Mouse (Mus musculus): ENCODE results near the gene Srrm4. TPM values are rescaled to one million over a fixed set of nuclear protein-coding genes. Genes with fewer than 3 reads are reported as not detected.

Srrm4 gene
- polyA plus RNA-seq, 1 experiment from 2014 or later: 0.18 TPM

- ATAC-seq (ENCODE audit: insufficient read depth) (no peak), DNase-seq (no peak)
- H3K4me3 ChIP-seq (ENCODE audit: low read depth, low read length): no peak overlapping the region
- H3K9me3 ChIP-seq (ENCODE audit: low read depth, low read length): no peaks in the 10 kb centered on the region
- WGBS: 72% methylated on average over 15 of the region's 15 CpGs
- no peaks in the 10 kb centered on the region for H3K4me1 ChIP-seq (ENCODE audit: insufficient read depth)
- TF ChIP-seq CTCF (IDR thresholded peaks at IDR 0.05; ENCODE audit: low read depth): no peak
- no peak overlapping the region for H3K9ac ChIP-seq
- no peak overlapping the region for H3K27ac ChIP-seq (ENCODE audit: low read depth)
- no peaks in the 10 kb centered on the region for H3K36me3 ChIP-seq (ENCODE audit: insufficient read depth)
- H3K27me3 ChIP-seq (ENCODE audit: insufficient read depth, low read length): no peaks in the 10 kb centered on the region
- no peak overlapping the region for H3K4me2 ChIP-seq
These were observed 90.3 kb downstream of the Srrm4 start for GRCm38 (mm10) chr5:116501342-116501741.

GRCm38 (mm10) chr5:116498880-116499640 lies 92.6 kb downstream of the Srrm4 start:
- TF ChIP-seq CTCF (IDR thresholded peaks at IDR 0.05; ENCODE audit: low read depth): no peak
- Histone ChIP-seq H3K27me3 (ENCODE audit: insufficient read depth, low read length) (no peaks in the 10 kb centered on the region), H3K4me1 (ENCODE audit: insufficient read depth) (no peaks in the 10 kb centered on the region), H3K27ac (ENCODE audit: low read depth) (no peak overlapping the region), H3K9ac (no peak overlapping the region), H3K4me2 (no peak overlapping the region), H3K4me3 (ENCODE audit: low read depth, low read length) (no peak overlapping the region), H3K36me3 (ENCODE audit: insufficient read depth) (no peaks in the 10 kb centered on the region), H3K9me3 (ENCODE audit: low read depth, low read length) (no peaks in the 10 kb centered on the region)
- ATAC-seq (ENCODE audit: insufficient read depth): no peak
- DNase-seq: no peak
- 64% methylated on average over 19 of the region's 19 CpGs for WGBS

- no peaks in the 10 kb centered on the region for H3K27me3 ChIP-seq (ENCODE audit: insufficient read depth, low read length)
- H3K4me1 ChIP-seq (ENCODE audit: insufficient read depth): no peaks in the 10 kb centered on the region
- no peak for ATAC-seq (ENCODE audit: insufficient read depth)
- no peak overlapping the region for H3K9ac ChIP-seq
- no peaks in the 10 kb centered on the region for H3K9me3 ChIP-seq (ENCODE audit: low read depth, low read length)
- H3K4me3 ChIP-seq (ENCODE audit: low read depth, low read length): no peak overlapping the region
- H3K36me3 ChIP-seq (ENCODE audit: insufficient read depth): no peaks in the 10 kb centered on the region
- WGBS: 87% methylated on average over 5 of the region's 5 CpGs
- no peak for DNase-seq
- TF ChIP-seq CTCF (IDR thresholded peaks at IDR 0.05; ENCODE audit: low read depth): no peak
- no peak overlapping the region for H3K4me2 ChIP-seq
- H3K27ac ChIP-seq (ENCODE audit: low read depth): no peak overlapping the region
These were observed 93.8 kb downstream of the Srrm4 start for GRCm38 (mm10) chr5:116497866-116498265.

GRCm38 (mm10) chr5:116497205-116497604 lies 94.4 kb downstream of the Srrm4 start:
- ATAC-seq (ENCODE audit: insufficient read depth) (no peak), DNase-seq (no peak)
- WGBS: 25% methylated on average over 7 of the region's 7 CpGs

GRCm38 (mm10) chr5:116496717-116497116 lies 94.9 kb downstream of the Srrm4 start:
- WGBS: 67% methylated on average over 2 of the region's 2 CpGs
- no peaks in the 10 kb centered on the region for H3K4me1 ChIP-seq (ENCODE audit: insufficient read depth)
- H3K9ac ChIP-seq: no peak overlapping the region
- ATAC-seq (ENCODE audit: insufficient read depth): no peak
- DNase-seq: no peak
- no peak for TF ChIP-seq CTCF (IDR thresholded peaks at IDR 0.05; ENCODE audit: low read depth)
- no peaks in the 10 kb centered on the region for H3K27me3 ChIP-seq (ENCODE audit: insufficient read depth, low read length)
- no peaks in the 10 kb centered on the region for H3K36me3 ChIP-seq (ENCODE audit: insufficient read depth)
- no peak overlapping the region for H3K4me2 ChIP-seq
- no peak overlapping the region for H3K4me3 ChIP-seq (ENCODE audit: low read depth, low read length)
- H3K27ac ChIP-seq (ENCODE audit: low read depth): no peak overlapping the region
- H3K9me3 ChIP-seq (ENCODE audit: low read depth, low read length): no peaks in the 10 kb centered on the region

More at GRCm38 (mm10) chr5:116497205-116497604, 94.4 kb downstream of the Srrm4 start:
- TF ChIP-seq CTCF (IDR thresholded peaks at IDR 0.05; ENCODE audit: low read depth): no peak
- H3K9ac ChIP-seq: no peak overlapping the region
- no peaks in the 10 kb centered on the region for H3K27me3 ChIP-seq (ENCODE audit: insufficient read depth, low read length)
- H3K4me3 ChIP-seq (ENCODE audit: low read depth, low read length): no peak overlapping the region
- no peak overlapping the region for H3K27ac ChIP-seq (ENCODE audit: low read depth)
- no peak overlapping the region for H3K4me2 ChIP-seq
- no peaks in the 10 kb centered on the region for H3K4me1 ChIP-seq (ENCODE audit: insufficient read depth)
- H3K36me3 ChIP-seq (ENCODE audit: insufficient read depth): no peaks in the 10 kb centered on the region
- no peaks in the 10 kb centered on the region for H3K9me3 ChIP-seq (ENCODE audit: low read depth, low read length)

GRCm38 (mm10) chr5:116495466-116495865 lies 96.2 kb downstream of the Srrm4 start:
- no peak overlapping the region for H3K4me3 ChIP-seq (ENCODE audit: low read depth, low read length)
- no peak overlapping the region for H3K4me2 ChIP-seq
- H3K27ac ChIP-seq (ENCODE audit: low read depth): no peak overlapping the region
- no peak for ATAC-seq (ENCODE audit: insufficient read depth)
- TF ChIP-seq CTCF (IDR thresholded peaks at IDR 0.05; ENCODE audit: low read depth): no peak
- no peaks in the 10 kb centered on the region for H3K9me3 ChIP-seq (ENCODE audit: low read depth, low read length)
- no peak overlapping the region for H3K9ac ChIP-seq
- H3K36me3 ChIP-seq (ENCODE audit: insufficient read depth): no peaks in the 10 kb centered on the region
- no peaks in the 10 kb centered on the region for H3K4me1 ChIP-seq (ENCODE audit: insufficient read depth)
- H3K27me3 ChIP-seq (ENCODE audit: insufficient read depth, low read length): no peaks in the 10 kb centered on the region
- no peak for DNase-seq
- WGBS: 55% methylated on average over 9 of the region's 9 CpGs

- H3K4me1 ChIP-seq (ENCODE audit: insufficient read depth): no peaks in the 10 kb centered on the region
- no peaks in the 10 kb centered on the region for H3K36me3 ChIP-seq (ENCODE audit: insufficient read depth)
- TF ChIP-seq CTCF (IDR thresholded peaks at IDR 0.05; ENCODE audit: low read depth): no peak
- WGBS: 33% methylated on average over 7 of the region's 7 CpGs
- H3K4me2 ChIP-seq: no peak overlapping the region
- H3K27me3 ChIP-seq (ENCODE audit: insufficient read depth, low read length): no peaks in the 10 kb centered on the region
- H3K9me3 ChIP-seq (ENCODE audit: low read depth, low read length): no peaks in the 10 kb centered on the region
- H3K27ac ChIP-seq (ENCODE audit: low read depth): no peak overlapping the region
- ATAC-seq (ENCODE audit: insufficient read depth) (no peak), DNase-seq (no peak)
- H3K4me3 ChIP-seq (ENCODE audit: low read depth, low read length): no peak overlapping the region
- H3K9ac ChIP-seq: no peak overlapping the region
These were observed 97.2 kb downstream of the Srrm4 start for GRCm38 (mm10) chr5:116494377-116494776.
